Mouse (Mus musculus) gastrocnemius, postnatal 36 days (tissue): ENCODE data around the gene Bbs1. TPM values are rescaled to one million over a fixed set of nuclear protein-coding genes. Genes with fewer than 3 reads are reported as not detected.
"Not testable (repeated sequence)": the region's sequence is repeated elsewhere in the genome, so short reads cannot be mapped to it uniquely, and the experiment has no call there.

Source experiments
- DNase-seq, 2 experiments: peaks; one replicate each; pipeline ENCODE4 v3.0.0; 2022
- intact Hi-C: fragments of 180-260 bp; cut with DNase I; formaldehyde crosslinking; loops from one replicate; pipeline ENCODE4 v1.15.1; 2025
- total RNA-seq, 2 experiments: library from RNA; stranded (reverse); gene quantifications; 2 replicates each; pipeline ENCODE4 v1.2.3; 2021

The Bbs1 gene
- total RNA-seq, 2 experiments from 2014 or later: 1.6 to 2.4 TPM

- intact Hi-C loops: no loop called here
- no peak for DNase-seq
Observed at GRCm38 (mm10) chr19:4891798-4892197, 14.6 kb downstream of the Bbs1 start.

DNA sequence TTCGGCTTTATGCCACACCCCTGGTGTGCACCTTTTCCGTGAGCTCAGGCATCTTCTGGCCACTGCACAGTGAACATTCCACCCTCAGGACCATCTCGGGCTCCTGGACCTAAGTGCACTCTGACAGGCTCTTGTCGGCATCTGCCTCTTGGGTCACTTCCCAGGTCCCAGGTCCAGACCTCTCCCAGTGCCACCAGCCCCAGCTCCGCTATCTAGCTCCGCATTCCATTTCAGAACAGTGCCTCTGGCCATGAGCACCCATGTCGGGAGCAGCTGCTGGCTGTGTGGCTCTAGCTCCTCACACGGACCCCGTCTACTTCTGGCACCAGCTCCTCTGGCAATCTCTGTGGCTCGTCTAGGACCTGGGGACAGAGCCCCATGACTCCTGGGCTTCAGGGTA is 16.6 kb downstream of the Bbs1 start:
- no peak for DNase-seq
- intact Hi-C loops: no loop called here

GRCm38 (mm10) chr19:4883961-4884360 is 22.5 kb downstream of the Bbs1 start:
- intact Hi-C loops: no loop called here
- DNase-seq: no peak

DNA sequence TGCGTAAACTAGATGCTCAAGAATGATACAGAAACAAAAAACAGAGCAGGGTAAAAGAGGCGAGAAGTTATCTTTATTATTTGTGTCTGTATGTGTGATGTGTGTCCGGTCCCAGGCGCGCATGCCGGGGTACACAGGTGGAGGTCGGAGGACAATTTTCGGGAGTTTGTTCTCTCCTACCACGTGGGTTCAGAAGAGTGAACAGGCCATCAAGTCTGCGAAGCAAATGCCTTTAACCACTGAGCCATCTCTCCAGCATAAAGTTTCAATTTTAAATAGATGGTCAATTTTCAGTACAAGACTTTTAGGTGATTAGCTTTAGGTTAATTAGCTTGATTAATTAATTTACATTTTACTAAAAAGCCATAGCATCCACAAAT is 27.1 kb downstream of the Bbs1 start:
- intact Hi-C loops: no loop called here
- DNase-seq: no peak

DNA sequence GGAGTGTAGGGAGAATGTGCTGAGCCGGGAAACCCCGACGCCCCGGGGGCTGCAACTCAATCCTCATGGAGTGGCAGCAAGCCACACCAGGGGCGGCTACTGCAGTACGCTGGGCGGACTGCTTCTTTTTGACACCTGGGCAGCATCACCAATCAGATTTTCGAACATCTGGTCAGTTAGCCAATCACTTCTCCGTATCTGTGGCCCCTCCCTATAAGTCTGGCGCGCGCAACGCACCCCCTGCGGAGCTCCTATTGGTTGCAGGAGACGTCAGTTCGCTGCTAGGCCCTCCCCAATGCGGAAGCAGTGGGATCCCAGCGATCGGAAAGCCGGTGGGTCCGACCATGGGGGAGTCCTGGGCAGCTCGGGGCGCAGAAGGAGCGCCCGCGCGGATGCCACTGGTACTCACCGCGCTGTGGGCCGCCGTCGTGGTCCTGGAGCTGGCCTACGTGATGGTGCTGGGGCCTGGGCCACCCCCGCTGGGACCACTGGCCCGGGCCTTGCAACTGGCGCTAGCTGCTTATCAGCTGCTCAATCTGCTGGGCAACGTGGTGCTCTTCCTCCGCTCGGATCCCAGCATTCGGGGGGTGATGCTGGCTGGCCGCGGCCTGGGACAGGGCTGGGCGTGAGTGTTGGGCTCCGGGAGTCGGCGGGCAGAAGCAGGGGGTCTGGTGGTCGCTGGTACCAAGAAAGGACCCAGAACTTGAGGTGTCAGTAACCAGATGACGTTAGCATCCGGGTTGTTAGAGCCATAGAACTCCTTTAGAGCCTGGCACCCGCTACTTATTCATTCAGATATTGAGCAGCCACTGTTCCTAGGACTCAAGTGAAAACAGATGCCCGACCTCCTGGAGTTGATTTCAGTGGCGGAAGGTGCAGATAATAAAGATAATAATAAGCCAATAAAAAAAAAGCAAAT is 27.8 kb downstream of the Bbs1 start, which contains the start of gene Zdhhc24:
Gene Zdhhc24 (plus strand): TSS at position 264 of the 919 bp plus-strand sequence.
- peak; percentile 93 to 96 for DNase-seq
- intact Hi-C loops: no loop called here

- peak; percentile 61 to 66 for DNase-seq
- intact Hi-C loops: no loop called here
Observed at GRCm38 (mm10) chr19:4877785-4878184, 28.6 kb downstream of the Bbs1 start, which contains the start of gene Actn3. Gene Actn3, minus strand, starts transcription at chr19:4877909.

DNA sequence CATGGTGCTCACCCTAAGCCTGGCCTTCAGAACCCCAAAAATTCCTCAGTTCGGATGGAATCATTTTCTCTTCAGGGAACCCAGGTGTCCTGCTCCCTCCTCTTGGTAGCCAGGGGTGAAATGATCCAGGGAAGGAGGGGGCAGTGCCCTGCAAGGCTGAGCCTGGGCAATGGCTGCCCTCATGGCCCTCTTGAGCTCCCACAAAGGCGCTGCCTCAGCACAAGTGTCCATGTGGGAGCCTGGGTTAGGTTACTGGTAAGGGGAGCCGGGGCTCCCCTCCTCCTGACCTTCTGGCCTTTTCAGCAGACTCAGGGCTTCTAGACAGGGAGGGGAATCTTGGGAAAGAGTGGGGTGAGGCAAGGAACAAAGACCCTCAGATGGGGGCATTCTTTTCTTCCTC is 29.7 kb downstream of the Bbs1 start:
- no peak for DNase-seq
- intact Hi-C loops: no loop called here

GRCm38 (mm10) chr19:4876241-4876640 is 30.2 kb downstream of the Bbs1 start:
- no peak for DNase-seq
- intact Hi-C loops: no loop called here

GRCm38 (mm10) chr19:4874613-4875012 is 31.8 kb downstream of the Bbs1 start:
- DNase-seq, intact Hi-C loops: not testable (repeated sequence)

DNA sequence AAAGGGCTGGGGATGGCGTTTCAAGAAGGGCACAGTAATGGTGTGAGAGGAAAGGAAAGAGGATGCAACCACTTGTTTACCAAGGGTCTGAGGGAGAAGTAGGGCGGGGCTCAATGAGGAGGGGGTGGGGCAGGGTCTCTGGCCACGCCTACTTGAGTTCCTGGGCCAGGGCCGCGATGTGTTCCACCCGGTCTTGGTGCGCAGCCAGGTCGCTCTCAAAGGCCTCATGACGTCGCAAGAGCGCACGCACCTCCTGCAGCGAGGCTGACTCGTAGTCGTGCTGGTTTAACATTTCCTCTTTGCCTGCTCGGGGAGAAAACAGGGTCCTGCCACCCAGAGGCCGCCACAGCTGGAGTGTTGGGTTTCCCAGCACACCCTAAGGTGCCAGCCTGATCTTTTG is 41.3 kb downstream of the Bbs1 start:
- no peak for DNase-seq
- intact Hi-C loops: no loop called here

DNA sequence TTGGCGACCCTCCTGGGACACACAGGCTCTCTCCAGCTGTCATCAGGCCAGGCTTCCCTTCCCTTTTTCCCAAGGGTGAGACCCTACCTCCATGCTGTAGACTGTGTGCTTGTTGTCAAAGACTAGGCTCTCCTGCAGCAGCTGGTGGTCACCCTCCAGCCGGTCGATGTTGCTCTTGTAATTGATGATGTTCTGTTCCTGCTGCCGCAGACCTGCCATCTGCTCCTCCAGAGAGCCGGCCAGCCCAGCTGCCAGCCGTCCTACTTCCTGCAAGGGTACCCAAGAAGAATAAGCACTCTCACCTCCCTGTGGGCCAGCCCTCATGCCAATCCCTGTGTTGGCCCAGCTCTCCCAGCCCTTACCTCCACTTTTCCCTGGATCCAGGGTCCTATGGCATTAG is 43.4 kb downstream of the Bbs1 start:
- DNase-seq: no peak
- intact Hi-C loops: no loop called here

DNA sequence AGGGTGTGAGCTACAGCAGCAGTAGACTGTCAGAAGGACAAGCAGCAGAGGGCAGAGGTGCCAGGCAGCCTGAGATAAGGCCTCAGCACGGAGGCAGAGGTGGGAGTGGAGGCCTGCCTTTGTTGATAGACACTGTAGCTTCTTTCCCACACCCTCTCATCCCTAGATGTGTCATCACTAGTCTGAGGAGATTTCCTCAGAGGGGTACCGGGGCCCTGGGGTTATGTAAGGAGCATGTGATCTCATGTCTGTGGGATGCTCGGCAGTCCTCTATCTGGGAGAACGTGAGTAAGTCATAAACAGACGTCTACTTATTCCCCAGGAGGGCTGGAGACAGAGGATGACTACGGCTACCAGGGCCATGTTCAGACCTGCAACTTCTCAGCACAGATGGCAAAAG is 47.3 kb downstream of the Bbs1 start:
- intact Hi-C loops: no loop called here
- no peak for DNase-seq

- intact Hi-C loops: no loop called here
Observed at GRCm38 (mm10) chr19:4855951-4856350, 50.5 kb downstream of the Bbs1 start.

GRCm38 (mm10) chr19:4855470-4855820 is 51.0 kb downstream of the Bbs1 start:
- intact Hi-C loops: no loop called here
- no peak for DNase-seq

More at GRCm38 (mm10) chr19:4855951-4856350, 50.5 kb downstream of the Bbs1 start:
- DNase-seq: no peak

DNA sequence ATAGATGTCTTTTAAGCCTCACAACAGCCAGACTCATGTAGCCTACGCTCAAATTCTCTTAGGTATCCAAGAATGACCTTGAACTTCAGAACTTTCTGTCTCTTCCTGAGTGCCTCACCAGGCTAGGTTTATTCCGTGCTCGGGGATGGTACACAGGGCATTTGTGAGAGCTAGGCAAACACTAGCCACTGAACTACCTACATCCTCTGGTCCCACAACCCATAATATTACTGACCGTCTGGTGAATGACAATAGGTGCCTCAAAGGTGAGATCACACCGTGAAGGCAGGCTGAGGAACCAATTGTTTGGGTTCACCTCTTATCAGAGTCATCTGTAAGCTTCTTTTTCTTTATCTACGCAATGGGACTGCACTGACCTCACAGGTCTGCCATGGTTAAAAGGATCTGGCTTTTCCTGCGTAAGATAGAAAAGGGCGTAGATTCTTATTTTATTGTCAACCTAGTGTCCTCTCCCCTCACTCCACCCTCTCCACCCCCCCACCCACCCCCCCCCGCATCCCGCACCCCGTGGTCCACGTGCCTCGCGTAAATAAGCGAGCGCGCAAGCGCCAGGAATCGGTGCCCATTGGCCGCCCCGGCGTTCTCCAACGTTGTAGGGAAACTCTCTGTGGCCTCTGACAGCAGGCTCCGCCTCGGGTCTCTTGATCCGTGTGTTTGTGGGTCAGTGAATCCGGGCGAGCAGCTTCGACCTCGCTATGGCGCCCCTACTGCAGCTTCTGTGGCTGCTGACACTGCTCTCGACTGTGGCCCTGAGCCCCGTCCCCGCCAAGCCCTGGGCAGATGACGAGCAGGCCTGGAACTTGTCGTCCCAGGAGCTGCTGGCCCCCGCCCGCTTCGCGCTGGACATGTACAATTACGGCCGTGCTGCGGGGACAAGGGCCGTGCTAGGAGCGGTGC is 51.6 kb downstream of the Bbs1 start, which contains the start of gene Ctsf:
Gene Ctsf (plus strand): TSS at position 579 of the 918 bp plus-strand sequence.
- peak; percentile 86 to 91 for DNase-seq
- intact Hi-C loops: no loop called here

DNA sequence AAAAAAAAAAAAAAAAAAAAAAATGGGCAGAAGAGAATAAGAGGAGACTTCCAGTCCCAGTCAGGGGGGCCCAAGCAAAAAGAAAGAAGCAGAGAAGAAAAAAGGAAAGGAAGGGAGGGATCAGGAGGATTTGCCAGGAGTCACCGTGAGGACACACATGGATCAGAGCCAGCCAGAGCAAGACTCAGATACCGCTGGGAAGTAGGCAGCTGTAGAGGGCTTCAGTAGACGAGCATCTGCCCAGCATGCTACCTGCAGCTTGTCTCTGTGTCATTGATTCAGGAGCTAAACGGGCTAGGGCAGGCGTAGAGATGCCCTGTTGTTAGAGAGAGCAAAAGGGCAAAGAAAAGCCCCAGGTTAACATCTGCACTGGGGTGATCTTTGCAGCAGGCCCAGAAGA is 56.1 kb downstream of the Bbs1 start:
- no peak for DNase-seq
- intact Hi-C loops: no loop called here

DNA sequence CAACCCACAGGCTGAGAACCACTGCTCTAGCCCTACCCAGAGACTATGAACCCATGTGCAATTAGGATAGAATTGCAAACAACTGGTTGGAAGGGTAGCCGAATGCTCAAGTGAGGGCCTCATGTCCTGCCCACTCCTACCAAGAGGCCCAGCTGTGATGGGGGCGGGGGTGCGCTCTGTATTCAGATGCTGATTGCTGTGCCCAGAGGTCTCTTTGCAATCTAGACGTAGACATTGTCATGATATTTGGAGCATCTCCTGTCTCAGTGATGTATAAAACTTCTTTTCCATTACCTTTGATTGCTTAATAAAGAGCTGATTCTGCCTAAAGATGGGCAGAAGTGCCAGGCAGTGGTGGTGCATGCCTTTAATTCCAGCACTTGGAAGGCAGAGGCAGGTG is 56.6 kb downstream of the Bbs1 start:
- intact Hi-C loops: loop anchor here (10.0 kb wide), 1 partner anchor 355 kb away; the partner anchor contains the start of gene 2010003K11Rik

GRCm38 (mm10) chr19:4847490-4847889 is 58.9 kb downstream of the Bbs1 start:
- intact Hi-C loops: loop anchor here (1.0 to 10.0 kb wide), 2 partner anchors 92 to 353 kb away; partner anchors contain the start of gene 2010003K11Rik
- no peak for DNase-seq

More for the DNA sequence above, 56.6 kb downstream of the Bbs1 start:
- no peak for DNase-seq

DNA sequence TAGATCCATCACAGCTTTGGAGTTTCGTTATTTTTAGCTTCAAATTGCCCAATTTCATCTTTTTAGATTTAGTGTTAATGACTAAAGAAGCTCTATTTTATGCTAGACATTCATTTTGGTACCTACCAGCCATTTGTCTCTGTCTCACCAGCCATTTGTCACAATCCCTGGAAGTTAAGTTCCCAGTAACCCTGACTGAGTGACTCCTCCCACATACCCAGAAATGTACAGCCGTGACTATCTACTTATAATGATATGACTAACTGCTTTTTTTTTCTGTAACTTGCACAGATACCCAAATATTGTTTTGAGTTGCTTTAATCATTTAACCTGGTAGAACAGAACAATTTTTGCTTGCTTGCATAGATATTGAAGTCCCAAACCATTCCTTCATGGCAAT is 60.6 kb downstream of the Bbs1 start:
- DNase-seq: no peak
- intact Hi-C loops: loop anchor here (10.0 kb wide), 1 partner anchor 351 kb away; the partner anchor contains the start of gene 2010003K11Rik

- intact Hi-C loops: loop anchor here (5.0 to 10.0 kb wide), 2 partner anchors 210 to 348 kb away; partner anchors contain the start of gene 2010003K11Rik
- DNase-seq: no peak
Observed at GRCm38 (mm10) chr19:4842611-4843010, 63.8 kb downstream of the Bbs1 start.

DNA sequence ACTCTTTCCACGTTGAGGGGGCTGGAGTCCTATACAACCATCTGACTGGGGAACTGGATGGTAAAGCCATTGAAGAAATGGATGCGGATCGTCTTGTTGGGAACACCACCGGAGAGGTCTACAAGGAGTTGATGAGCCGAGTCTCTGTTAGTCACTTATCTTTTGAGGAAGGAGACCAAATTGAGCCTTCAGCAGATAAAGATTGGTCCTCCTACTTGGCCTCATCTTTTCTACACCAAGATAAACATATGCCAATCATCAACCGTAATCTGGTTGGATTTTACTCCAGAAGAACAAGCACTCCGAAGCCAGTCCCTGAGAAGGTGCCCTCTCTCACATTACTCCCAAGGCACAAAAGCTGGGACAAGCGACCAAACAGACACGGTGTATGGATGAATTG is 65.6 kb downstream of the Bbs1 start:
- intact Hi-C loops: loop anchor here (5.0 to 10.0 kb wide), 2 partner anchors 209 to 346 kb away; partner anchors contain the start of gene 2010003K11Rik

More for the DNA sequence above, 65.6 kb downstream of the Bbs1 start:
- no peak for DNase-seq
